Mouse (Mus musculus) common myeloid progenitor, adult 5-6 weeks (primary cell): ENCODE data around the gene Nlrp3. TPM values are rescaled to one million over a fixed set of nuclear protein-coding genes. Genes with fewer than 3 reads are reported as not detected.
A peak's percentile ranks its signal among the peaks of the same experiment; 100 is the strongest.
"Not testable (repeated sequence)": the region's sequence is repeated elsewhere in the genome, so short reads cannot be mapped to it uniquely, and the experiment has no call there.

Source experiments
- ATAC-seq: replicated peaks from 2 replicates; pipeline ENCODE4 v1.8.0; 2016; ENCODE audit warnings: low read depth, mild to moderate bottlenecking, moderate TSS enrichment, inconsistent platforms; ENCODE audit not compliant: poor library complexity, severe bottlenecking
- total RNA-seq: library from RNA; stranded (forward); fragments of 200-1000, 187-1606 nt; gene quantifications from 2 replicates; pipeline ENCODE4 v1.2.3, GENCODE M21; 2017

Nlrp3 gene
- total RNA-seq, 1 experiment from 2014 or later, result 2.8 TPM

- ATAC-seq, result no peak
Measured at GRCm38 (mm10) chr11:59530870-59531535, 10.4 kb upstream of the Nlrp3 start.

- ATAC-seq, result no peak
Measured at GRCm38 (mm10) chr11:59531562-59531961, 9.8 kb upstream of the Nlrp3 start.

DNA sequence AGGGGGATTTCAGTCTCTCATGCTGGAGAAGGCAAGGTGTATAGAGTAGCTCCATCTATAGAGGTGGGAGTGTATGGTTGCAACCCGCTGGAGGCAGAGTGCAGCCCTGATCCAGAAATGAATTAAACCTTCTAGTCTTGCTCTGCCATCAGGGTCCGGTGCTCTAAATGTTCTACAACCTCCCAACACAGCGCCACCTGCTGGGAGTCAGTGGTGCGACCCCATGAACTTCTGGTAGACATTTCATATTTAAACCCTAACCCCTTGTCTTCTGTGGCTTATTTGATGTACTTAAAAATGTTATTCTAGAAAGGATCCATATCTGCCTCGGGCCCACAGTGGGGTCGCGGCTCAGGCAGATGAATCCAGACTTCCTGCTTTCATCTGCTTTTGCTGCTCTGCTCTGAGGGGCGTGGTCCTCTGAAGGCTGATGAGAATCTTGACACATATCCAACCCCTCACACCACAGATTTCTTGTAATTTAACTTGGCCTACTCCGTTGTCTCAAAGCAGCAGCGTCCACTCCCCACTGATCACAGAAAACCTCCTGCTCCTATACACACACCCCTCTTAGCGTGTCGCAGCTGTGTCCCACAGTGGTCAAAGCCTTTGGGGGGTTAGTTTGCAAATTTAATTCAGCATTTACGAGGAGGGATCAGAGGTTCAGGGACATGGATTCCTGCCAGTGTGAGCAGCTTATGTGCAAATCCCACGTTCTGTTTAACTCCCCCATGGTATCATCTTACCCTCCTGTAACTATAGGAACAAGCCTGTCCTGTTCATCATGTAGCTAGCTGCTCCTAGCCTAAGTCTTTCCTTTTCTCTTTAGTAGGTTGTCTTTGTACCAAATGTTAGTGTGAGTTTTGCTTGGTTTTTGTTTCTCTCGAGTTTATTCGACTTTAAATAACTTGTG lies 3.9 kb upstream of the Nlrp3 start:
- no peak for ATAC-seq

DNA sequence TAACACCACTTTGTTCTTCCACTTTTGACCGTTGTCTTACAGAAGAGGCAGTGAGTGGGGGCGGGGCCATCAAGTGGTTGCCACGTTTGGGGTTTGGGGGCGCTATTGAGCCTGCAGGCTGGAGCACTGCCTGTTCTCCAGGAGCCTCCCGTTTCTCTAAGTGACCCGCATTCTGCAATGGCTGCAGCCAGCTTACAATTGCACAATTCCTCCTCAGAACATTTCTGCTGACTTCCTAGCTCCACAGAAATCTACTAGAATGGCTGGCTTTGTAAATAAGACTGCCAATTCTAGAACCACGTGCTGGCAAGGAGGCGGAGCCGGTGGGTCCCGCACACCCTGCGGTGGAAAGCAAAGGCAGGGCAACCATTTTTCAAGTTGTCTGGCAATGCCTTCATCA lies 3.0 kb upstream of the Nlrp3 start:
- 0 out of 2 replicates have a peak, but pooled peaks have one; percentile 24 for ATAC-seq

DNA sequence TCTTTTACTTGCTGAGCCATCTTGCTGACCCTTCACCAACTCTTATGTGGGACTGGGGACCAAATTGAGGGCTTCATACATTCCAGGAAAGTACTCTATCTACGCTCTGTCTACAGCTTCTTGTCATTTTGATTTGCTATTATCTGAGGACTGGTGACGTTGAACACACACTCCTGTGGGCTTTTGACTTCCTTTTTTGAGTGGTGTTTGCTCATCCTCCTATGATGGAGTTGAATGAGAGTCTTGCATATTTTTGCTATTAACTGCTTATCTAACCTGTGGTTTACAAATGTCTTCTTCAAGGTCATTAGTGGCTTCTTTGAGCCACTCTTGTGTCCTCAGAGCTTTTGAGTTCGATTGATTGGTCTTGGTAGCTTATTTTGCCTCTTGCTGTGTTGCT lies 1.2 kb upstream of the Nlrp3 start:
- 0 out of 2 replicates have a peak, but pooled peaks have one; percentile 22 for ATAC-seq

DNA sequence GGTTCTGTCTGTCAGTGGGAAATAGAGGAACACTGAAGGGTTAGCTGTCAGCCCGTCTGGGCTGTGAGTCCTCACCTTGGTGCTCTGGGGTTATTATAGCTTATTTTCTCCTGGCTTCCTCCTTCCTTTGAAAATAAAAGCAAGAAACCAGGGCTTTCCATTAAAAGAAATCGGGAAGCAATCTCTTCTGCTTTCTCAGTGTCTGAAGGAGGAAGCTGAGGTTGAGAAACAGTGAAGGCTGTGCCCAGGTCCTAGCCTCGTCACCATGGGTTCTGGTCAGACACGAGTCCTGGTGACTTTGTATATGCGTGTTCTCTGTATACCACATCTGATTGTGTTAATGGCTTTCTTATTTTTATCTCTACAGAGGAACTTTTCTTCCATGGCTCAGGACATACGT lies 1.1 kb downstream of the Nlrp3 start:
- ATAC-seq, result peak; percentile 62

- no peak for ATAC-seq
Measured at GRCm38 (mm10) chr11:59543376-59543775, 2.0 kb downstream of the Nlrp3 start.

GRCm38 (mm10) chr11:59544005-59544404 lies 2.6 kb downstream of the Nlrp3 start:
- no peak for ATAC-seq

GRCm38 (mm10) chr11:59554127-59554526 lies 12.8 kb downstream of the Nlrp3 start:
- no peak for ATAC-seq

DNA sequence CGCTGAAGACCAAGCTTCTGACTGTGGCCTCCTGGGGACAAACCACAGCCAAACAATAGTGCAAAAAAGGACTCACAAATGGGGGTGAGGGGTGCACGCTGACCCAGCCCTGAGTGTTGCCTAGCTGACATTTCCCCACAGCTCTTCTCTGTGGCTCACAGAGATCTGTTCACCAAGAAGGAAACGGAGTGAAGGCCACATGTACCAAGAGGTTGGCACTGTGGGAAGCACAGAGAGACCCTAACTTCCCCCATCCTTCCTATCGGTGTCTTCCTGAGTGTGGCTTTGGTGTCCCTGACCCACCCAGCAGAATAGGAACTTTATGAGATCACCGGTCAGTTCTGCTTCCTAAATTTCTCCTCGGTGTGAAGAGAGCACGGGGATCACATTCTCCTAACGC lies 13.2 kb downstream of the Nlrp3 start:
- ATAC-seq, result peak; percentile 36

GRCm38 (mm10) chr11:59560906-59561305 lies 19.5 kb downstream of the Nlrp3 start:
- no peak for ATAC-seq

DNA sequence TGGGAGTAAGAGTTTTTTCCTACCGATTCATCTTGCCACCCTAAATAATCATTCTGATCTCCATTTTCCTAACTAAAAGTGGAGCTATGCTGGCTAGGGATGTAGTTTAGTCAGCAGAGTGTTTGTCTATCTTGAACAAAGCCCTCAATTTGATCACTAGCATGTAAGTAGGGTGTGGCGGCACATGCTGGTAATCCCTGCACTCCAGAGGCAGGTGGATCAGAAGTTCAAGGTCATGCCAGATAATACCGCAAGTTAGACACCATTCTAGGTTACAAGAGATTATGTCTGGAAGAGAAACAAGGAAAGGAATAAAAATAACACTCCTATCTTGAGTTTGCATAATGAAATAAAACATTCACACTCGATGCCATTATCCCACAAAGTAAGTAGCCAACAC lies 21.0 kb downstream of the Nlrp3 start:
- ATAC-seq, result no peak

DNA sequence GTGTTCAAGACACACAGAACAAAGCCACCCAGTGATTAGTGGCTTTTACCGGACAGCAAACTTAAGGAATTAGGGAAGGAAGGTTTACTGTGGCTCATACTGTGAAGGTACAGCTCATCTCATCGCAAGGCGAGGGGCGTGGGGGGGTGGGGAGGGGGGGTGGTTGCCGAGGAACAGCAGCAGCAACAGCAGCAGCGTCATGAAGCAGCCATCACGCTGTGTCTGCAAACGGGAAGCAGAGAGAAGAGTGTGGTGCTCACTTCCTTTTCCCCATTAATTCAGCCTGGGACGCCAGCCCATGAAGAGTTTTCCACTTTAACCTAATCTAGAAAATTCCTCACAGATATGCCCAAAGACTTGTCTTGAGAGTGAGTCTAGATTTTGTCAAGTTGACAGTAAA lies 21.5 kb downstream of the Nlrp3 start:
- ATAC-seq, result no peak

DNA sequence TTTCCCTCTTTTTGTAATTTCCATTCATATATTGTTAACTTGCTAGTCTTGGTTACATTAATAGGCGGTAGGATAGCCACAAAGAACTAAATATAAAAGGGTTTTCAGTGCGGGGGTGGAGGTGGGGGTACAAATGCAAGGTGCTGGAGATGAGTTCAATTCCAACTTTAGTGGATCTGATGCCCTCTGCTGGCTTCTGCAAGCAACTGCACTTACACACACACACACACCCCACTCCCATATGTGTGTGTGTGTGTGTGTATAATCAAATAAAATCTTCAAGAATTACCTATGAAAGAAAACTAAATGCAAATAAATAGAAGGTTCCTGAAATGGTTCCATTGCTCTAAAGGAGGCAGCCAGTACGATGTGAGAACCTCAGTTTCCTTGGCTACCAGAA lies 27.9 kb downstream of the Nlrp3 start:
- peak; percentile 60; the same call in 1 of the 2 replicates for ATAC-seq

GRCm38 (mm10) chr11:59575726-59576125 lies 34.4 kb downstream of the Nlrp3 start:
- no peak for ATAC-seq

DNA sequence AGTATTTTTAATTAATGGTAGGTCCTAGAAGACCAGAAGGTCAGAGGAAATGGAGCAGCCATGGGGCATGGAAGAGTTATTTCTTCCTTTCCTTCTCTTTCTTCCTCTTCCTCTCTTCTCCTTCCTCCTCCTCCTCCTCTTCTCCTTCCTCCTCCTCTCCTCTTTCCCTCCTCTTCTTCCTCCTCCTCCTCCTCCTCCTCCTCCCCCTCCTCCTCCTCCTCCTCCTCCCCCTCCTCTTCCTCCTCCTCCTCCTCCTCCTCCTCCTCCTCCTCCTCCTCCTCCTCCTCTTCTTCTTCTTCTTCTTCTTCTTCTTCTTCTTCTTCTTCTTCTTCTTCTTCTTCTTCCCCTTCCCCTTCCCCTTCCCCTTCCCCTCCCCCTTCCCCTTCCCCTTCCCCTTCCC lies 34.8 kb downstream of the Nlrp3 start, which contains the start of gene Olfr222:
Olfr222 (minus strand) TSS at position 101 of the 400 bp plus-strand sequence.
- not testable (repeated sequence) for ATAC-seq

DNA sequence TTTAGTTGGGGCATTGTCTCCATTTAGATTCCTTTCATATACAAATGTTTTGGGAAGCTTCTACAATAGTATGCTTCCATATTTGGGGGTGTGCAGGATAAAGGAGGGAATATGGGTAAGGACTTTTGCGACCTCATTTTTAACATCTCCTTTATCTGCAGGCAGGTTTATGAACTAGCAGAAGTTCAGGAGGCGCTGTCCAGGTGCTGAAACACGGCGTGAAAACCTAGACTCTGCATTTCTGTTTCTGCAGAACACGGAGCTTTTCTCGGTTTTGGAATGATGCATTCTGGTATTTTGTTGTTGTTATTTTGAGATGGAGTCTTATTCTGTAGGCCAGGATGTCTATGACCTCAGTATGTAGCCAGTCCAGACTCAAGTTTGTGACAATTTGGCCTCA lies 43.2 kb downstream of the Nlrp3 start:
- peak; percentile 39; the same call in 1 of the 2 replicates for ATAC-seq

GRCm38 (mm10) chr11:59589496-59589895 lies 48.1 kb downstream of the Nlrp3 start:
- no peak for ATAC-seq

GRCm38 (mm10) chr11:59593189-59593588 lies 51.8 kb downstream of the Nlrp3 start, which contains the start of gene Olfr223:
TSS of gene Olfr223 (minus strand) at chr11:59593289.
- no peak for ATAC-seq

DNA sequence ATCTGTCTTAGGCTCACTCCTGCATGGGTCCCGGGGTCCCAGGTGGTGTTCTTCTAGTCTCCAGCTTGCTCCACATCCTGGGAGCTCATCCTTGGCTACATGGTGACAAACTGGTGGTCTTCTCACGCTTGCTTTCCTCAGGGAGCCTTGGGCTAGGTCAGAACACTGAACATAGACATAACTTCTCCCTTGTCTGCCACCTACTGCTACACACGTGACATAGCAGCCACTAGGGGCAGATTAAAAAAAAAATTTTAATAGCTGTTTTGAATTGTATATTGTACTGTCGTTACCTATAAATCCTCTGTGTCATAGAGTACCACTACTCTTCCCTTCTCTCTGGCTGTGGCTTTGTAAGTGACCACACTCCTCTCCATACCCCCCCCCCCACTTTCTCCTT lies 54.7 kb downstream of the Nlrp3 start:
- peak; percentile 72 for ATAC-seq

DNA sequence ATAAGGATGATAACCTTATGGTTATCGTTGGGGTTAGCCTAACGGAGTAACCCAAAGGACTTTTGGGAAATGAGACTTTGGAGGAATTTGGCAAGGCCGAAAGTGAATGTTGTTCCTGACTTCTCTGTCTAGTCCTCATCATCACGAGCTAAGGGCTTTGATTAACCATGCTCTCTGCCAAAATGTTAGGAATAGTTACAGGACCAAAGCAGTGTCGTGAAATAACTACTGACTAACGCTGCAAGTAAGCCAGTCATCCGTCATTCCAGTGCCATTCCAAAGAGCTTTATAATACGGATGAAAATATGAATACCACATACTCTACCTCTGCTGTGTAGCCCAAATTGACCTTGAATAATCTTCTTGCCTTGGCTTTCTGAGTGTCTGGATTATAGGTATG lies 55.6 kb downstream of the Nlrp3 start:
- ATAC-seq, result no peak
